22 mouse cellular contexts compared by ENCODE assay signal in the genomic region with DNA sequence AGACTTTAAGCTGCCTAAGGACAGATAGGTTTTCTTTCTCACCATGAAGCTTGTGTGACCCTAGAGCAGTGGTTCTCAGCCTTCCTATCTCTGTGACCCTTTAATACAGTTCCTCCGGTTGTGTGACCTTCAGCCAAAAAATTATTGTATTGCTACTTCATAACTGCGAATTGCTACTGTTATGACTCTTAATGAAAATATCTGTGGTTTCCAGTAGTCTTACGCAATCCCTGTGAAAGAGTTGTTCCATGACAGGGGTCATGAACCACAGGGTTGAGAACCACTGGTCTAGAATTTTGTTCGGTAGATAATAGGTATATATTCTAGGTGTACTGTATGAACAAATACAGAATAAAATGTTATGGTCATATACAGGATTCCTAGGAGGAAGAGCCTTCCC. TPM values are rescaled to one million over a fixed set of nuclear protein-coding genes. Genes with fewer than 3 reads are reported as not detected.
DNase-seq lines count a peak whose midpoint lies in the region; ATAC-seq and TF ChIP-seq lines count a peak whose summit lies in the region.
"Had no signal": no experiment of that assay in that cellular context is flagged by ENCODE, and none has a peak within 500 bp of the region (broad histone marks: within the 10 kb centered on the region; RNA-seq: fewer than 3 reads in every experiment).

No protein-coding gene starts in this region.

- no peaks in the 10 kb centered on the region for H3K79me3 ChIP-seq in C2C12 (ENCODE audit: low read depth)

- H3K27me3 ChIP-seq in C2C12 (ENCODE audit: control insufficient read depth, insufficient read depth, insufficient read length), result no peaks in the 10 kb centered on the region
- H3K27me3 ChIP-seq: CH12.LX; heart, embryonic 15.5 days; megakaryocyte, embryonic 14.5 days; midbrain, embryonic 12.5 days had no signal

- peak; percentile 50 for DNase-seq in induced T-regulatory cell, adult 2 months (ENCODE audit: low read depth)
- no peak for DNase-seq in heart, adult 8-10 months (ENCODE audit: low spot score)
- no peak for DNase-seq in thymus, postnatal 25 days
- DNase-seq in left cerebral cortex, adult 9 months (ENCODE audit: low spot score in 2 of 2), result no peak
- DNase-seq: adrenal gland, postnatal 10 days; cerebellum, adult 9-11 months; gastrocnemius, postnatal 10 days; kidney, adult 11 months; kidney, postnatal 36 days; left cerebral cortex, postnatal 4 days; lung, adult 2 months; lung, postnatal 14 days; thymus, adult 2 months; thymus, postnatal 4 days had no signal

- ATAC-seq in CD4-positive, CD25-positive, alpha-beta regulatory T cell, adult 4 months, result peak; percentile 68

- H3K79me2 ChIP-seq in C2C12 (ENCODE audit: control insufficient read depth, insufficient read depth), result no peaks in the 10 kb centered on the region

- H3K36me3 ChIP-seq in C2C12 (ENCODE audit: control insufficient read depth, insufficient read depth), result no peaks in the 10 kb centered on the region
- H3K36me3 ChIP-seq: heart, embryonic 10.5 days; heart, embryonic 15.5 days; midbrain, embryonic 12.5 days had no signal

- H3ac ChIP-seq in C2C12 (ENCODE audit: control insufficient read depth, insufficient read length, low read depth), result no peak overlapping the region

- TF ChIP-seq CTCF in C2C12 (IDR thresholded peaks at IDR 0.05; ENCODE audit: control insufficient read depth, insufficient read depth, insufficient read length), result no peak

- no peak overlapping the region for H3K4me3 ChIP-seq in C2C12 (ENCODE audit: insufficient read depth, poor library complexity, severe bottlenecking)
- H3K4me3 ChIP-seq: erythroblast, embryonic 14.5 days; heart, embryonic 10.5 days; heart, embryonic 15.5 days; megakaryocyte, embryonic 14.5 days; midbrain, embryonic 12.5 days had no signal

TF ChIP-seq in C2C12, 6 proteins besides CTCF, POLR2A, EP300 and RAD21:
- TF ChIP-seq CEBPB (IDR thresholded peaks at IDR 0.05; ENCODE audit: low read depth), result peak; percentile 98
- TF ChIP-seq USF1 (IDR thresholded peaks at IDR 0.05; ENCODE audit: low read depth), result no peak

RNA-seq across cellular contexts. Expression of gene Wipf1, which starts 17.7 kb away (rescaled TPM):
- 16.1 TPM for polyA plus RNA-seq in C2C12 (2012; fragmentation: generic; extraction: Trizol)
- 10 to 100 TPM; 54.2 to 66.6 TPM for polyA plus RNA-seq in CD4-positive, CD25-positive, alpha-beta regulatory T cell, adult 4 months (2017; shearing (Covaris generic))
- total RNA-seq in heart, adult 8-10 months (2022), result 10 to 100 TPM; 11.5 to 14.6 (median 13.3) TPM

RNA-seq across cellular contexts. Expression of gene Chrna1, which starts 32.9 kb away (rescaled TPM):
- polyA plus RNA-seq in C2C12 (2012; fragmentation: generic; extraction: Trizol), result 105 TPM
- not detected for polyA plus RNA-seq in CD4-positive, CD25-positive, alpha-beta regulatory T cell, adult 4 months (2017; shearing (Covaris generic))
- under 1 TPM in 3 of 4 experiments, not detected in 1; 0.05 to 0.11 (median 0.06) TPM for total RNA-seq in heart, adult 8-10 months (2022)
- total RNA-seq: CH12.LX had no signal
- polyA plus RNA-seq: erythroblast, embryonic 14.5 days had no signal

Comparison
In these comparisons a context has a peak if more than half of its experiments do, and no peak if none do; other contexts are left out.
1. RNA of gene Chrna1, which starts 32.9 kb away (polyA plus RNA-seq): 105 TPM in C2C12 (single experiment); not detected in CD4-positive, CD25-positive, alpha-beta regulatory T cell, adult 4 months; every median in the first group is over 100 times any median in the second.